Mouse (Mus musculus) liver, embryonic 14.5 days (tissue): ENCODE measurements around the gene Ccdc125. TPM values are rescaled to one million over a fixed set of nuclear protein-coding genes. Genes with fewer than 3 reads are reported as not detected.

Experiments used
- ATAC-seq: fragments of 200-750 bp; cut with Nextera tagmentation; 2 replicates; pipeline ENCODE4 v1.8.0; 2017; ENCODE audit warnings: moderate number of reproducible peaks, mild to moderate bottlenecking, moderate library complexity; ENCODE audit not compliant: insufficient read depth
- DNase-seq, 3 experiments: peaks; one replicate each; pipeline ENCODE4 v3.0.0-alpha.2; 2012 to 2013; ENCODE audit warnings: low read depth in 3 of 3, low spot score in 3 of 3
- H3K27ac ChIP-seq: fragments of 300-500 bp; sonication (generic); 2 replicates; pipeline ENCODE4 v1.5.1; 2014; ENCODE audit warnings: moderate library complexity, mild to moderate bottlenecking, control low read depth, inconsistent platforms
- H3K27me3 ChIP-seq: fragments of 300-500 bp; sonication (generic); 2 replicates; pipeline ENCODE4 v1.6.1; 2014; ENCODE audit warnings: mild to moderate bottlenecking, low read length, moderate library complexity; ENCODE audit not compliant: control insufficient read depth, insufficient read depth
- H3K36me3 ChIP-seq: fragments of 300-500 bp; sonication (generic); replicated peaks from 2 replicates; pipeline ENCODE4 v1.6.1; 2014; ENCODE audit warnings: low read depth; ENCODE audit not compliant: control insufficient read depth, insufficient read depth
- H3K4me1 ChIP-seq, 2 experiments: fragments of 200-500 bp in 1 of 2; fragments of 300-500 bp in 1 of 2; sonication (generic) in 1 of 2; replicated peaks; 2 replicates each; pipeline ENCODE4 v1.6.1; 2012 to 2014; ENCODE audit warnings: antibody characterized with exemption in 1 of 2, inconsistent platforms in 1 of 2, low read length in 1 of 2; ENCODE audit not compliant: control insufficient read depth in 2 of 2, insufficient read depth in 2 of 2
- H3K4me2 ChIP-seq: fragments of 300-500 bp; sonication (generic); 2 replicates; pipeline ENCODE4 v1.6.1; 2014; ENCODE audit warnings: low read depth, mild to moderate bottlenecking, control low read depth, moderate library complexity
- H3K4me3 ChIP-seq, 2 experiments: fragments of 200-500 bp in 1 of 2; fragments of 300-500 bp in 1 of 2; sonication (generic) in 1 of 2; 2 replicates each; pipeline ENCODE4 v1.5.1; 2012 to 2014; ENCODE audit warnings: low read depth in 2 of 2, low read length in 2 of 2, mild to moderate bottlenecking in 2 of 2, control low read depth in 1 of 2, inconsistent platforms in 1 of 2, moderate library complexity in 1 of 2; ENCODE audit not compliant: insufficient read depth in 1 of 2
- H3K9ac ChIP-seq: fragments of 300-500 bp; sonication (generic); replicated peaks from 2 replicates; pipeline ENCODE4 v1.6.1; 2014; ENCODE audit warnings: mild to moderate bottlenecking, control low read depth, moderate library complexity
- H3K9me3 ChIP-seq: fragments of 300-500 bp; sonication (generic); 2 replicates; pipeline ENCODE4 v1.6.1; 2016; ENCODE audit warnings: low read length, mixed read lengths; ENCODE audit not compliant: control insufficient read depth
- CTCF ChIP-seq: IDR thresholded peaks from 2 replicates; pipeline ENCODE4 v1.5.1; 2016; ENCODE audit warnings: antibody characterized with exemption, low read depth, control low read depth
- EP300 ChIP-seq: IDR thresholded peaks from 2 replicates; pipeline ENCODE4 v1.6.1; 2016; ENCODE audit warnings: antibody characterized with exemption, low read depth
- WGBS: fragments of 180-500 bp; shearing (Covaris S2); extraction: QIAGEN DNeasy Blood & Tissue Kit; methylation state at CpG from one replicate; pipeline ENCODE4 v1.1.7; 2014; ENCODE audit not compliant: insufficient replicate concordance; 5-methylcytosine and 5-hydroxymethylcytosine counted together
- polyA plus RNA-seq, 2 experiments: library from polyadenylated mRNA; depleted of rRNA in 1 of 2; stranded (reverse) in 1 of 2; unstranded in 1 of 2; fragments of >200 nt; fragmentation: Nextera tagmentation in 1 of 2; extraction: Ambion mirVana in 1 of 2; gene quantifications; 2 replicates each; pipeline versions ENCODE4 v1.2.1 to v1.2.3; 2012 to 2014

Ccdc125 gene
- polyA plus RNA-seq, 2 experiments = 3.7 to 4.2 TPM

DNA sequence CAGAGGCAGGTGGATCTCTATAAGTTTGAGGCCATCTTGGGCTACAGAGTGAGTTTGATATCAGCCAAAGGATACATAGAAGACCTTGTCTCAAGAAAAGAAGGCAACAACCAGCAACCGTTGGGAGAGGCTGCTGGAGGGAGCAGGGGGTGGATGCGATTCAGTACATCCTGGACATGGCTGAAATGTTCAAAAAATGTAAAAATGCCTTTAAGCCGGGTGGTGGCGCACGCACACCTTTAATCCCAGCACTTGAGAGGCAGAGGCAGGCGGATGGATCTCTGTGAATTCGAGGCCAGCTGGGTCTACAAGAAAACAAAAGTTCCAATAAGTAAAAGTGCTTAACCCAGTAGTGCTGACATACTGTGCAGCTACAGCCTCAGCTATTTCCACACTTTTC is 18.0 kb downstream of the Ccdc125 start:
- H3K27ac ChIP-seq = no peak overlapping the region
- ATAC-seq (no peak), DNase-seq (no peak)
- H3K4me3 ChIP-seq = no peak overlapping the region
- no peaks in the 10 kb centered on the region for H3K36me3 ChIP-seq
- H3K4me2 ChIP-seq = no peak overlapping the region
- no peak overlapping the region for H3K9ac ChIP-seq
- no peaks in the 10 kb centered on the region for H3K27me3 ChIP-seq
- no peak for TF ChIP-seq EP300
- peak; percentile 45 for TF ChIP-seq CTCF
- no peaks in the 10 kb centered on the region for H3K4me1 ChIP-seq
- no peaks in the 10 kb centered on the region for H3K9me3 ChIP-seq
- WGBS = 68% methylated on average over 7 of the region's 7 CpGs

DNA sequence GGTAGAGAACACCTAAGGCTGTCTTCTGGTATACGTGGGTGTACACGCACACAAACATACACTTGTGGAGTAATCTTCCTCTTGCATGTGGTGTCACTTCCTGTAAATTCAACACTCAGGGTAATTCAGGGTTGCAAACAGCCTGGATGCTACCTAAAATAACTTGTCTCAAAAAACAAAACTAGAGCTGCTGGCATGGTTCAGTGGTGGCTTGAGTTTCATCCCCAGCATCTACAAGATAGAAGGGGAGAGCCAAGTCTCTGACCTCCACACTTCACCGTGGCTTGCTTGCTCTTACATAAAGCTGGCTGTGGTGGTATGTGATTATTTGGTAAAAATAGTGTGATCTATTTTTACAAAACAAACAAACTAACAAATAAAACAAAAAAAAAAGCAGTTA is 28.0 kb downstream of the Ccdc125 start:
- H3K4me1 ChIP-seq = no peaks in the 10 kb centered on the region
- H3K4me2 ChIP-seq = no peak overlapping the region
- ATAC-seq (no peak), DNase-seq (no peak)
- H3K9ac ChIP-seq = no peak overlapping the region
- H3K36me3 ChIP-seq = peaks cover 3% of the 10 kb centered on the region
- no peak for TF ChIP-seq CTCF
- no peak for TF ChIP-seq EP300
- no peak overlapping the region for H3K27ac ChIP-seq
- H3K9me3 ChIP-seq = no peaks in the 10 kb centered on the region
- H3K4me3 ChIP-seq = no peak overlapping the region
- H3K27me3 ChIP-seq = no peaks in the 10 kb centered on the region
- 68% methylated on average over 3 of the region's 3 CpGs for WGBS

GRCm38 (mm10) chr13:100698866-100699265 is 29.3 kb downstream of the Ccdc125 start:
- H3K9me3 ChIP-seq = no peaks in the 10 kb centered on the region
- peaks cover 10% of the 10 kb centered on the region for H3K36me3 ChIP-seq
- TF ChIP-seq EP300 (no peak), CTCF (no peak)

DNA sequence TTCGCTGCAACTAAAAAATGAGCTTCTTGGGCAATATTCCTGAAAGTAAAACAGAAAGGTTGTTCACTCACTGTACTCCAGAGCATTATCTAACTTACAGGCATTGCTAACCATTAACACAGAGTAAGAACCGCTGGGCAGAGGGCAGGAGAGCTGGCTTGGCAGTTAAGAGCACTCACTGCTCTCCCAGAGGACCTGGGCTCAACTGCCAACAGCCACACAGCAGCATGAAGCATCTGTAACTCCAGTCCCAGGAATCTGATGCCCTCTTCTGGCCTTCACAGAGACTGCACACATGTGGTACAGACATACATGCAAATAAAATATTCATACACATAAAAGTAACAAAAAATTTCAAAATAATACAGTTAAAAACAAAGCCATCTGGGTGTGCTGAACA is 34.0 kb downstream of the Ccdc125 start:
- H3K9me3 ChIP-seq = no peaks in the 10 kb centered on the region
- H3K36me3 ChIP-seq = peaks cover 21% of the 10 kb centered on the region
- no peaks in the 10 kb centered on the region for H3K27me3 ChIP-seq
- ATAC-seq (no peak), DNase-seq (no peak)
- no peak overlapping the region for H3K9ac ChIP-seq
- H3K4me1 ChIP-seq = no peaks in the 10 kb centered on the region
- no peak overlapping the region for H3K27ac ChIP-seq
- no peak overlapping the region for H3K4me2 ChIP-seq
- H3K4me3 ChIP-seq = no peak overlapping the region
- WGBS = 85% methylated on average over 2 of the region's 2 CpGs
- TF ChIP-seq CTCF (peak; percentile 38), EP300 (no peak)

More at GRCm38 (mm10) chr13:100698866-100699265, 29.3 kb downstream of the Ccdc125 start:
- Histone ChIP-seq H3K4me3 (no peak overlapping the region), H3K27ac (no peak overlapping the region), H3K4me1 (no peaks in the 10 kb centered on the region), H3K9ac (no peak overlapping the region), H3K4me2 (no peak overlapping the region), H3K27me3 (no peaks in the 10 kb centered on the region)
- WGBS = 84% methylated on average over 10 of the region's 10 CpGs
- no peak for DNase-seq
- no peak for ATAC-seq

DNA sequence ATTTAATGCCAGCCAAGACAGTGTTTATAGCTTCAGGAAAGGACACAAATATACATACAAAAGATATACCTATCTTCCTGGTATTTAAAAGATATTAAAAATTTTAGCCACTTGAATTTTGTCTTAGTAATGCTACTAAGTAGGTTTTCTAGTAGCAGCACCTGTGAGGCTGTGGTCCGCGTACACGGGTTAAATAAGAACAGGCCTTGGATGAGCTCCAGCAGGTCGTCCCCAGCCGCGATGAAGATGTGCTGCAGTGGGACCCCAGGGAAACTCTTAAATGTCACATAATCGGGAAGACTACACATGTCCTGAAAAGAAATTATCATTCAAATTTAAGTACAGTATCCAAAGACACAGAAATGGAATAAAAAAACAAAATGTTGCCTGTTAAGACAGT is 36.7 kb downstream of the Ccdc125 start:
- TF ChIP-seq EP300 (no peak), CTCF (no peak)
- H3K4me3 ChIP-seq = no peak overlapping the region
- H3K27me3 ChIP-seq = no peaks in the 10 kb centered on the region
- no peak for DNase-seq
- H3K4me2 ChIP-seq = no peak overlapping the region
- H3K4me1 ChIP-seq = no peaks in the 10 kb centered on the region
- 91% methylated on average over 7 of the region's 7 CpGs for WGBS
- H3K9me3 ChIP-seq = no peaks in the 10 kb centered on the region
- no peak overlapping the region for H3K27ac ChIP-seq
- no peak overlapping the region for H3K9ac ChIP-seq
- H3K36me3 ChIP-seq = peaks cover 30% of the 10 kb centered on the region
- ATAC-seq = no peak

- DNase-seq (no peak), ATAC-seq (0 out of 2 replicates have a peak, but pooled peaks have one; percentile 15)
- peaks cover 35% of the 10 kb centered on the region for H3K36me3 ChIP-seq
- H3K9ac ChIP-seq = no peak overlapping the region
- H3K4me3 ChIP-seq = no peak overlapping the region
- H3K27ac ChIP-seq = no peak overlapping the region
- H3K4me2 ChIP-seq = no peak overlapping the region
- H3K9me3 ChIP-seq = no peaks in the 10 kb centered on the region
- H3K4me1 ChIP-seq = no peaks in the 10 kb centered on the region
- TF ChIP-seq CTCF (no peak), EP300 (no peak)
- H3K27me3 ChIP-seq = no peaks in the 10 kb centered on the region
- 48% methylated on average over 6 of the region's 6 CpGs for WGBS
Observed at GRCm38 (mm10) chr13:100715467-100715866, 46.0 kb downstream of the Ccdc125 start.
